Mouse (Mus musculus) liver, embryonic 14.5 days (tissue): ENCODE measurements around the gene Tmeff1.

Experiments used
- CTCF ChIP-seq: IDR thresholded peaks from 2 replicates; pipeline ENCODE4 v1.5.1; 2016; ENCODE audit warnings: antibody characterized with exemption, low read depth, control low read depth
- EP300 ChIP-seq: IDR thresholded peaks from 2 replicates; pipeline ENCODE4 v1.6.1; 2016; ENCODE audit warnings: antibody characterized with exemption, low read depth

GRCm38 (mm10) chr4:48664021-48664420 lies 79.0 kb downstream of the Tmeff1 start:
- TF ChIP-seq CTCF (no peak), EP300 (no peak)
